Mouse (Mus musculus): ENCODE data around the gene Gnai3.

The Gnai3 gene

DNA sequence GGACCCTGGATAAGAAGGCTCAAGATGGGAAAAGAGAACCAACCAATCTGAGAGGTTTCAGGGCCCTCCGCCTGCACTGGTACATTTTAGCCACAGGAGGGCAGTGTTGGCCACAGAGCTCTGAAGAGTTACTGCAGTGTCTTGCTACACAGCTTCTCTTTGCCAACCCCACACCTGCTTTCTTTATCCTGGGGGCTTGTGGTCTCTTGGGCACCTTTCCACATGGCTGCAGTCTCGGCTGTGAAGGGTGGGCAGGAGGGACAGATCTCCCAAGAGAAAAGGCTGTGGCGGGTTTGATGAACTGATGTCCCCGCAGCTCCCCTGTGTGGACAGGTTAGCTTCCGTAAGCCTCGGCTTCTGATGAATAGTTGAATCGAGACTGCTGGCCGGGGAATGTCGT lies 18.9 kb upstream of the Gnai3 start:
- in situ Hi-C loops (cut with MboI, MseI): loop anchor here (5.0 kb wide), 1 partner anchor 207 kb away; no protein-coding TSS in a partner anchor

DNA sequence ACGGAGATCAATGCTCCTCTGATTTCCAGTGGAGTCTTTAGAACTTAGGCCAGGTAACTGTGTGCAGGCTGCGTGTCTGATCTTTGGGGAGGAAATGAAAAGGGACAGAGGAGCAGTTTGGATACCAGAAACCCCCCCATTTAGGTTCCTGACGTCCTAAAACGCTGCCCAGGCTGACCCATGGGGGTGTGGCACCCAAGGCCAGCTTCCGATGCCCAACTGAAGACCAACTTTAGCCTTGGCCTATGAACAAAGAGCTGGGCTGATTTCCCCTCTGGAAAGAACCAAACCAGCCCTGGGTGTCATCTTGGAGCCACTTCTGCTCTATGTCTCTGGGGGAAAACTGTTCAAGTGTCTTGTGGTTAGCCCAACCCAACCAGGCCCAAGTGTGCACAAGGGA lies 18.1 kb upstream of the Gnai3 start:
- in situ Hi-C loops (cut with MboI, MseI): no loop called here

DNA sequence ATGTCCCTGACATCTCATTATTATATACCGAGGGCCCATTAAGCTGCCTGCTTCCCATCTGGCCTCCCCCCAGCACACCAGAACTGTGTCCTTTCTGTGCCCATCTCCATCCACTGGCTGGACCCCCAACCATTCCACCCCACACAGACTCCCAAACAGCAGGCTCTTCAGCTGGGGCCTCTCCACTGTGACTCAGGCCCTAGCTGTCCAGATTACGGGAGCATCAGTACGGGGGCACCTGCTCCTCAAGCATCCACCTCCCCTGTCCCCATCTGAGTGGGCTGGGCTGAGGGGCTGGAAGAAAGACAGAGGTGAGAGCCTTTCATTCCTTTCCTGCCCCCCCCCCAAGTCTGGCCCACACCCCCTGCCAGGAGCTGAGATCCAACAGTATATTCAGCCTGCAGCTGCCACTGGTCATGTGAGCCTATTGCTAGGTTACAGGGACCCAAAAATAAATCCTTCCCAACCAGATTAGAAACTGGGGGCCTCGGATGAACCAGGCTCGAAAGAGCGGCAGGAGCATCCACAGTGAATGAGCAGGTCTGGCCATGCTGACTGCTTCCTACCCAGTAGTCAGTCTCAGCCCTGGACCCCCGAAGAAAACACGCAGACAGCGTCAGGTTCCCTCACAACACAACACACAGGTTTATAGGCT lies 12.6 kb upstream of the Gnai3 start:
- in situ Hi-C loops (cut with MboI, MseI): no loop called here

DNA sequence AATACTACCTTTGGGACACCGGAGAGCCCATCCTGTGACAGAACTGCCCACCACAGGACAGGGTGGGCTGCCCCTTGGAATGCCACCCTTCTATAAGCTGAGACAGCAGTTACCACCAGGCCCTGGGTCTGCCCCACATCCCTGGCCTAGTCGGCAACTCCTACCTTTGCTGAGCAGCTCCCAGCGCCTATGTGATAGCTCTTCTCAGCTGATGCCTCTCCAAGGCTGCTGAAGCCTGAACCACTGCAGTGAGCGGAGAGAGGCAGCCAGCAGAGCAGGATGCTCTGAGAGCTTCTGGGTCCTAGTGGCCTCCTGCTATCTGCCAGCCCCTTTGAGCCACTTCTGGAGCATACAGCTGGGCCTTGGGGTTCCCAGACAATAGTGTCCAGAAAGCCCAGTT lies 8.7 kb upstream of the Gnai3 start, which contains the start of gene Gpr61:
Gene Gpr61, minus strand, starts transcription at position 227 of the 400 bp plus-strand sequence.
- in situ Hi-C loops (cut with MboI, MseI): loop anchor here (5.0 kb wide), 1 partner anchor 72 kb away; no protein-coding TSS in a partner anchor

DNA sequence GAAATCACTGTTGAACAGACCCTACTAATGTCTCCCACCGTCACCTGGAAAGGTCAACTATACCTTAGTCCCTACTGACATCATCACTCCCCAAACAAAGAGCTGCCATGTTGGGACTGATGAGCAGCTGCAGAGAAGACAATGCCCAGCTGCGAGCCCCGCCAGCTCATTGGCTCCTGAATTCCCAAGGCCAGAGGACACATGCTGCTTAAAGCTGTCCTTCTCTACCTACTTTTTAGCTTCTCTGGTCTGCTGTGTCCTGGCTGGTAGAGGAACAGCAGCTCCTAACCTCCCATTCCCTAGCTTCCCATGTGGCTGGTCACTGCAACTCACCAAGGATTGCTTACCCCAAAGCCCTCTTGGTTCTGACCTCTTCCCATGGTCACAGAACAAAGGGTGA lies 6.3 kb upstream of the Gnai3 start:
- in situ Hi-C loops (cut with MboI, MseI): loop anchor here (5.0 kb wide), 1 partner anchor 70 kb away; no protein-coding TSS in a partner anchor

DNA sequence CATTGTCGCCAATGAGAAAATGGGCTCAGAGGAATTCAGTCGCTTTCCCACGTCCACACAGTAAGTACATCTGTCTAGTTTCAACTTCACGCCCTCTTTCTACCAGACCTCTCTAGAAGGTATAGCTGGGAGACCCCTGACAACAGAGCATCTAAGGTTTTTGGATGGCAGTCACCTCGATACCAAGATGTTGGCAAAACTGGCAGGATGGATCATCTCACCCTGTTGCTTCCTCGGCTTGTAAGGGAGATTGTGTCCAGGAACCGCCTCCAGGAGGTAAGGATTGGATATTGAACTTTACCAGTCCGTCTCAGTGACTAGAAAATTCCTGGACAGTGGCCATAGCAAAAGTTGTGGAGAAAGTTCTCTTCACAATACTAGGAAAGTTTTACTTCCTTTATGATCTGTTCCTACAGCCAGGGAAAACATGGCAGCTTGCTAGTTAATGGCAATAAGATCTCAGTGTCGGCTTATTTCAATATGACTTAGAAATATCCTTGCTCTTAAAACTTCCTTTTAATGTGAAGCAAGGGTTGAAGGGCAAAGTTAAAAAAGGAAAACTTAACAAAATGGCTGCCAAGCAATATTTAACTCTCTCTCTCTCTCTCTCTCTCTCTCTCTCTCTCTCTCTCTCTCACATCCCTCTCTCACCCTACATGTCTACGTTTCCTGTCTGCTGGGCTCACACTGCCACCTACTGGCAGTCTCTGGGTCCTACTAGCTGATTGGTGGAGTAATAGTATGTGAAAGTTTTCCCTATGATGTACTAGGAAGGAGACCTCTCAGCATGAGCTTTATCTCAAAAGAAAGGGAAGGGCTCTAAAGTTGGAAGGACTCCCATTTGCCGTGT lies 1.7 kb upstream of the Gnai3 start:
- in situ Hi-C loops (cut with MboI, MseI): no loop called here

DNA sequence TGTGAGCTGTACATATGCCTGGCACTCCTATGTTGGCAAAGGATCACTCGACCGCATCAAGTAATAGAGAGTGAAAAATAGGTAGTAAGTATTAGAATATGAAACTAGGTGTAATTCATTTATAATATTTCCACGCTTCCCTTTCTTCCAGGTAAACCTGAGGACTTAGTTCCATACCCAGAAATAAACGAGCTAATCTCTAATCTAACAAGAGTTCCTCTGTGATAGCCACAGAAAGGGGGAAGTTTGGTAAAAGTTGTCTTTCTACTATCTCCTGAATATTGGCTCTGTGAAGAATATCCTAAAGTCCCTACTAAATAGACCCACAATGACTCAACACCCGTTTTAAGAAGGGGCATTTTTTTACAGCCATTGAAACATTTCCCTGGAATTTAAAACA lies 725 bp upstream of the Gnai3 start:
- in situ Hi-C loops (cut with MboI, MseI): no loop called here

DNA sequence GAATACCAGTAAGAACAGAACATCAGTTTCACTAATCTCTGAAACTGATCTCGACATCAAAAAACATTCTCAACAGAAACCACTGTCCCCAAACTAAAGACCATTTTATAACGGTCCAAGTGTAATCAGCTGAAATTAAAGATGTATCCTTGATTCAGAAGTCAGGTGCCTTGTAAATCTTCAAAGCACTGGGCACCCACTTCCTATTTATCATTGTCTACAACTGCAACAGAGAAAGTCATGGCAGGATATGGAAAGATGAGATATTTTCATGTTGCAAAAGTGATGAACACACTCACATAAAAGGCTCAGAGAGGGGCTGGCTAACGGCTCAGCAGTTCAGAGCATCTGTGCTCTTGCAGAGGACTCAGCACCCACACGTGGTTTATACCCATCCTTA lies 5.2 kb downstream of the Gnai3 start:
- in situ Hi-C loops (cut with MboI, MseI): no loop called here

DNA sequence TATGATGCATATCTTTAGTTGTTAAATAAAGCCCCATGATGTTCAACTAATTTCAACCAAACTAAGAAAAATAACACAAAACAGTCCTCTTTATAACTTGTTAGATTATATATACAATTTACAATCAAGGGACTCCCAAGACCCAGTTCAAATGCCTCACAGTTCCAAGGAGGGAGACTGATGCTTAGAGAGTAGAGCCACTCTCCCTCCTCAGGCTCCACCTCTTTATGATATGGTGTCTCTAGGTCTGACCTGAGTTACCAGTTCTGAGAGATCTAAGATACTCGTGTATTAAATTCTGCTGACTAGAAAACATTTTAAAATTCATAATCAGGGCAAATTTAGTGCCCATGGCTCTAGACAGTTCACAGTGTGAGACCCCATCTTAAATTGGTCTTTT lies 6.8 kb downstream of the Gnai3 start:
- in situ Hi-C loops (cut with MboI, MseI): no loop called here

DNA sequence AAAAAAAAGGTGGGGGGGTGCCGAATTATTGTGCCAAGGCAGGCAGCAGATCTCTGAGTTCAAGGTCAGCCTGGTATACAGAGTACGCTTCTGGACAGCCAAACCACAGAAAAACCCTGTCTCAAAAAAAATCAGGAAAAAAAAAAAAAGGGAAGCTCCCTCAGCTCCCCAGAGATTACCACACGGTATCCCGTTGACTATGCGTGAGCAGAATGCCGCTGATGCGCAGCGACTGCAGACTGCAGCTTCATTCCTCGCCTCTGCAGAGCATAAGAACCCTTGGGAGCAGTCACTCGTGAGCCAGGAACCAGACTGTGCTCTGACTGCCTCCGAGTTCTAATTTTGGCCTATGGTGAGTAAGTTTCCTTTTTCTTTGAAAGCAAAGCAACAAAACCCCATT lies 11.2 kb downstream of the Gnai3 start:
- in situ Hi-C loops (cut with MboI, MseI): no loop called here

DNA sequence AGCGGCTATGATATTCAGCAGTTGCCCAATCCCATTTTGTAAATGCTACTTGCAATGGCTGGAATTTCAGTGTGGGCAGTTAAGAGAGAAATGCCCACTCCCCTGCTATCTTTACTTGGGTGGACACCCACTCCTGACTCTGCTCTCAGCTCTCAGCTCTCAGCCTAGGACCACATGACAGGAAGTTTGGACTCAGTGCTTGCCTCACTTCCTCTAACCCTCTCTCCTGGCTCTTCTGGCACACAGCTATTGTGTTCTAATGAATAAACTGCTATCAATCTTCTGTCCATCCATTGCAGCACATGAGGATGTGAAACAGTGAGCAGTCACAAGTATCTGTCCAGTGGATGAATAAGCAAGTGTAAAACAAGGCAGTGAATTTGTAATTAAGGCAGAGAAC lies 13.5 kb downstream of the Gnai3 start:
- in situ Hi-C loops (cut with MboI, MseI): no loop called here

DNA sequence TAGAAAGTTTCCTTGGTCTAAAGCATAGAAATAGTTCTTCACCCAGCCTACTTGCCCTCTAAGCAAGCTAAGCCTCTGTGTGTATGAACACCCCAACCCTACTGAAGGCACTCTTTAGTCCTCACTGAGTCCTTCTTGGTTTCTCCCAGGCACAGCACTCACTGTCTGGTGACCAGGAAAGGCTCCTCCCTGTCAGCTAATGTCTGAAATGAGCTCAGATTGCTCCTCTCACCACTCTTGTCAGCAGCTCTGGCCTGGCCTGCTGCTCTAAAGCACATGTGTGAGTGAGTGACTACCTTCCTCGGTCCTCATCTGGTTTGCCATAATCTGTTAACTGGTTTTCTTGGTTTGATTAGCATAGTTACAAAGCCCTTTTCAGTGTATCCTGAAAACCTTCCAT lies 14.1 kb downstream of the Gnai3 start:
- in situ Hi-C loops (cut with MboI, MseI): no loop called here

DNA sequence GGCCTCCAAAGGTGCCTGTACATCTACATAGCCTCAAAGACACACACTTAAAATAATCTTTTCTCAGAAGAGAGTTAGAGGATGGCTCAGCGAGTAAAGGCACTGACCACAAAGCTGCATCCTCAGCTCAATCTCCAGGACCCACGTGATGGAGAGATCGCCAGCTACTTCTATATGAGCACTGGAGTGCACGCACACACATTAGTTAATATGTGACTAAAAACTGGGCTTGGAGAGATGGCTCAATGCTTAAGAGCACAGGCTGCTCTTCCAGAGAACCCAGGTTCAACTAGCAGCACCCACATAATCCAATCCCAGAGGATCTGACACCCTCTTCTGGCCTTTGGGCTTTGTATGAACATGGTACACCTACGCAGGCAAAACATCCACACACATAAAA lies 14.7 kb downstream of the Gnai3 start:
- in situ Hi-C loops (cut with MboI, MseI): no loop called here

DNA sequence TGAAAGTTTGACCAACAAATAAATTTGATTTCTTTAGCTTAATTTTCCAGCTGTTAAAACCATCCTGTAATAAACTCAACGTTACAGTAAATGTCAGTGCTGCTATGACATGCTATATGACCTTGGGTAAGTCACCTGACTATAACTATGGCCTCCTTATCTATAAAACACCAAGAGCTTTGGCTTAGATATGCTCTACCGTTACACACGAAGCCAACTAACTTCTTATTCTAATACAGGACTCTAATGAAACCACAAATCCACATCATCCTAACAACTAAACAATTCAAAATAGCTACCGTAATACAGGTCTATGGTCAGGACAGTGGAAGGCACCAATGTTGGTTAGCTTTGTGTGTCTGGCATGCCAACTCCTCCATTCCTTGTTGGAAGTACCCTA lies 16.1 kb downstream of the Gnai3 start:
- in situ Hi-C loops (cut with MboI, MseI): no loop called here

DNA sequence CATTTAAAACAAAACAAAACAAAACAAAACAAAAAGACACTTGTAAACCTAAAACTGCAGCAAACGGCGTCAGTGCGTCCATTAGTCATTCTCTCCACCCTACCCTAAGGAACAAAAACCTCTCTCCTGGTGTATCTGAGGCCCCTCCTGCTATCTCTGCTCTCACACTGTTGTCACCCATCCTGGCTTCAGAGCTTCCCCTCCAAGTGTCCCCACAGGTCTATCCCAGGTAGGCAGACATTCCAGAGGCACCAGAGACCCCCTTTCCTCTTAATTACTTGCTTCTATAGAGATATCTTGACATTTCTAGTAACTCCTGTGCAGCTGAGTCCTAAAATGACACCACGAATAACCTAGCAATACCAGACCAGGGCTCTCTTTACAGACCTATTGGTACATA lies 16.6 kb downstream of the Gnai3 start:
- in situ Hi-C loops (cut with MboI, MseI): no loop called here

DNA sequence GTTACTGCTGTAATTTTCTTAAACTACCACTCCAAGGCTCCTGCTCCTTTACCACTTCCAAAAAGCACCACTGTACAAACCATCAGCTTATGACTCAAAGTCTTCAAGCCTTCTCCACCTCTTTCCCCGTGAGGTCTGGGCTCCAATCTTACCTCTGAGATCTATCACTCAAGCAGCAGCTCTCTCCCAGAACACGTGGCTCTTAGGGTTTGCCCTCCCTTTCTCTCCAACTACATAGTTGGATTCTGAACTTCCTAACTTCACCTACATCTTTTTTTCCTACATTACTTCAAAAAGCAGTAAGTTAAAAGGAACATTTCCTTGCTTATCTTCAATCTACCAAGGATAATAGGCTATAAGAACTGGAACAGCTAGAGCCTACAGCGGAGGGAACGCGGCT lies 17.4 kb downstream of the Gnai3 start:
- in situ Hi-C loops (cut with MboI, MseI): no loop called here

DNA sequence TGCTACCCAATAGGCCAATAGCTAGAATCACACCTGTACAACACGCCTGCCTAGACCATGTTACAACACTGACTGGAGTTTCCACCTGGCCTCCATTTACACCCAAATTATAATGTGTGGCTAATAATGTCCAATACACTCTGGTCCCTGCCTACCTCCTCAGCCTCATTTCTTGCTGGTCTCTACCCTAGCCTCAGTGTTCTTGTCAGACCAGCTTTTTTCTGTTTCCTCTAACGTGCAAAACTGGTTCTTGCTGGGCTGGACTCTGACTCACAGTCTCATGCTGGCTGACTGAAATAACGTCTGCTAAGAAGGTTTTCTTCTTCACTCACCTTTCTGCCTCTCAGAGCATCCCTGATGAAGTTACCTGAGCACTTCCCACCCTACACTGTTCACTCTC lies 19.6 kb downstream of the Gnai3 start:
- in situ Hi-C loops (cut with MboI, MseI): no loop called here

DNA sequence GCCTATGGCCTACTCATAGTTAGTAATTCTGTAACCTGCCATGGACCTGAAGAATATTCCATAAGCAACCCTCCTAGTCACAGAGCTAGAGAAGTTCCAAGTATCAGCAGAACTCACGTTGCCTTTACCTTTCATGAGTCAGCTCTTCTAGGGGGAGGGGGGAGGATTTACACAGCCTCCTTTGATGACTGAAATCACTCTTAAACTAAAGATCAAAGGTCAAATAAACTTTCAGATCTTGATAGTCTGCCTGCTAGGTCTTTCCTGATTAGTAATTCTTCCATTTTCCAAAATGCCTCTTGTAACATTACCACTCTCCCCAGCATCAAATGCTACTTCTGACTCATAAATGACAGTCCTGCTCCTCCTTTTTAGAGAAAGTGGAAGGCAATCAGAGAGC lies 21.8 kb downstream of the Gnai3 start:
- in situ Hi-C loops (cut with MboI, MseI): no loop called here

DNA sequence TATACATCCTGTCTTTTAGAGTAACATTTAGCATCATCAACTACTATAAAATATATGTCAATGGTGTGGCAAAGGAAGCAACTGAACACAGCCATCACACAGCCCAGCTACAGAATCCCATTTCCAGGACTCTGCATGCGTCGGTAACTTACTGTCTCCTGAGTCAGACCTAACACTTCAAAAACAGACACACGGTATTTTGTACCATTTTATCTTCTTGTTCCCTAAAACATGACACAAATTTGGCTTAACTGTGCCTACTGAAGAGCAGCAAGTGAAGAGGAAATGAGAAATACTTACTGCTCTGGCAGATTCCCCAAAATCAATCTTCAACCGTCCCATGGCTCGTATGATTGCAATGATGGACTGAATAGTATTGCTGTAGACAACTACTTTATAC lies 22.7 kb downstream of the Gnai3 start:
- in situ Hi-C loops (cut with MboI, MseI): no loop called here

DNA sequence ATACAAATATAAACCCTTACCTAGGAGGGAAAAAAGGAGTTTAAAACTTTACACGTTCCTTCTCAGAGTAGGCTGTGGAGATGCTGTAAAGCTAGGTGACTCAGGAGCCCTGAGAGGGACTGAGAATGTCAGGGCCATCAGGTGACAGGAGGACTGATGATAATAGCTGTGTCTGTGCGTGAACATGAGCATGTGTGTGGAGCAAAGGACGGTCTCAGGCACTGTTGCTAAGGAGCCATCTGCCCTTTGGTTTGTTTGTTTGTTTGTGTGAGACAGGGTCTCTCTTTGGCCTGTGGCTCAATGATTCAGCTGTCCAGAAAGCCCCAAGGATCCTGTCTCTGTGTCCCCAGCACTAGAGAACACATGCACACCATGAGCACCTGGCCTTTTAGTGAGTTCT lies 24.8 kb downstream of the Gnai3 start:
- in situ Hi-C loops (cut with MboI, MseI): no loop called here

DNA sequence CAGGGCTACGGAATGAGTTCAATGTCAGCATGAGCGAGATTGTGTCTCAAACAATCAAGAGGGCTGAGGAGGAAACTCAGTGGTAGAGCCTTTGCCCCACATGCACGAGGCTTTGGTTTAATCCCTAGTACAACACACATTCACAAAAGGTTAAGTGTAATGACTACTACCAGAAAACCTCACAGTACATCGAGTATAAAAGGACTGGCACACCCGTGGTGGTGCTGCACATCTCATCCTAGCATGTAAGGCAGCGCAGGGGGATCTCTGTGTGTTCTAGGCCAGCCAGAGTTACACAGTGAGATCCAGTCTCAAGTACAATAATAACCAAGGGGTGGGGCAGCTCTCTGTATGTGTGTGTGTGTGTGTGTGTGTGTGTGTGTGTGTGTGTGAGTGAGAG lies 28.5 kb downstream of the Gnai3 start:
- in situ Hi-C loops (cut with MboI, MseI): no loop called here

DNA sequence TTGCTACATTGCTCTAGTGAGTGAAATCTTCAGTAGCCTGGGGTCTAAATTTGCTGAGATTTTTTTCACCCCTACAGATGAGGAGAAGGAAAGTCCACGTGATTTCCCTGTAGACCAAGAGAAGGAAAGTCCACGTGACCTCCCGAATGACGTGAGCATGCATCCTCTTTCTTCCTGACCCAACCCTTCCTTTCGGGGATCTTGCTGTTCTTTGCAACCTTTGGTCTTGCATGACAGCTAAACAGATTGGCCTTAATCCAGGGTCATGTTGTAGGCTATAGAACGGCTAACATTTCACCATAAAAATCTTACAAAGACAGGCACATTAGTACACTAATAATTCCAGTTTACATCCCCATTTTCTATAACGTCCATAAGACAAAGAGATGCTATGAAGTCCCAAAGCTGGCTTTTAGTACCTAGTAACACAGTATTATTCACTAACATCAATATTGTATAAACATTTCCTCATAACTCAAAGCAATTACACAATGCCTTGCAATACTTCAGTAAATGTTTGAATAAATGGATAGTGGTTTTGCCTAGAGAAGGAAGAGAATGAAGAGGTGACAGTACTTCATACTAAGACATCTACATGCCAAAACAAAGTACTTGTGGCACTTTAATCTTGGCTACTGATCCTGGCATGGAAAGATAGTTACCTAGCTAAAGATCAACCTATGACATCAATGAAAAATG lies 32.2 kb downstream of the Gnai3 start:
- in situ Hi-C loops (cut with MboI, MseI): no loop called here

DNA sequence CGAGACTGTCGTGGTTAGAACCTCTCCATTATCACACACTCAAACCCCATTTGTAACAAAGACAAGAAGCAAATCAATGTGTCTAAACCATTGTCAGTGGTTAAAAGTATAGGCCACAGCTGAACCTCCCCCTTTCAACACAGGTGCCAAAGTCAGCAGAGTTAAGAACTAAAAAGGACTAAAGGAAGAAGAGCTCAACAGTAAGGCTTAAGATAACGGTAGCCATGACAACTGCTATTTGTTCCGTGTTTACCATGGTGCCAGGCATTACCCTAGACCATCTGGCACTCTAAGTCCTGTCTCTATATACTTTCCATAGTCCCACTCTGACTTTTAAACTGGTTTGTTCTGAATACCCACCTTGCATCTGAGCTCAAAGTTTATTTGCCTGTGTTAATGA lies 33.3 kb downstream of the Gnai3 start:
- in situ Hi-C loops (cut with MboI, MseI): no loop called here

All from T-helper 1 cell (primary cell).